Mouse (Mus musculus) CD8-positive naive resting alpha-beta T cell, adult 2 months (primary cell): ENCODE measurements around the gene Nf1.

Experiments
- DNase-seq, 2 experiments: peaks; one replicate each; pipeline ENCODE4 v3.0.0; 2022; ENCODE audit warnings: low read depth in 2 of 2, low spot score in 2 of 2

The Nf1 gene

DNA sequence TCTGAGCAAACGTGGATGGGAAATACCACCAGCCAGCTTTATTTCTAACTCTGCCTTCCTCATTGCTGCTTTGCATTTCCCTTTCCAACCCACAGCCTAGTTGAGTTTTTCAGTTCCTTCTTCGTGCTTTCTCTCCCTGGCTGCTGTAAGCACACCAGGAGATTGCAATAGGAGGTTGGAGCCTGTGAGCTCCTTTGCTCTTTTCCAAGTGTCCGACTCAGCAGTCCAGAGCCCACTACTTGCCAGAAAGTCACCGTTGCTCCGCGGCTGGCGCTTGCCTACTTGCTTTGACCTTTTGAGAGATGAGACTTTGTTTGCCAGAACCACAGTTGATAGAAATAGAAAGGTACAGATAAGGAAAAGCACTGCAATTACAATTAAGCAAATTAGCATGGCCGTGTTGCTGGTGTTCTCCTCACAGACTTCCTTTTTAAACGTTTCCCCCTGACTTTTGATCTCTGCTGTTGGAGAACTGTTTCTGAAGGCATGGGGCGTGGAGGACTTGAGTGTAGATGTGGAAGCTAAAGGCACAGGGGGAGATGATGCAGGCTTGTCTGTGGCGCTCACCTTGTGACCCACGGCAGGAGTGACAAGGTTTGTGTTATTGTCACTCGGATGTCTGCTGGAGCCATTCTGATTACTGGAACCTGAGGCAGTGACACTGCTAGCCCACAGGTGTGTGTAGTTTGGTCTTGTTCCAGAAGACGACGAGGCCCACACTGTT, 187.7 kb downstream of the Nf1 start:
- no peak for DNase-seq

DNA sequence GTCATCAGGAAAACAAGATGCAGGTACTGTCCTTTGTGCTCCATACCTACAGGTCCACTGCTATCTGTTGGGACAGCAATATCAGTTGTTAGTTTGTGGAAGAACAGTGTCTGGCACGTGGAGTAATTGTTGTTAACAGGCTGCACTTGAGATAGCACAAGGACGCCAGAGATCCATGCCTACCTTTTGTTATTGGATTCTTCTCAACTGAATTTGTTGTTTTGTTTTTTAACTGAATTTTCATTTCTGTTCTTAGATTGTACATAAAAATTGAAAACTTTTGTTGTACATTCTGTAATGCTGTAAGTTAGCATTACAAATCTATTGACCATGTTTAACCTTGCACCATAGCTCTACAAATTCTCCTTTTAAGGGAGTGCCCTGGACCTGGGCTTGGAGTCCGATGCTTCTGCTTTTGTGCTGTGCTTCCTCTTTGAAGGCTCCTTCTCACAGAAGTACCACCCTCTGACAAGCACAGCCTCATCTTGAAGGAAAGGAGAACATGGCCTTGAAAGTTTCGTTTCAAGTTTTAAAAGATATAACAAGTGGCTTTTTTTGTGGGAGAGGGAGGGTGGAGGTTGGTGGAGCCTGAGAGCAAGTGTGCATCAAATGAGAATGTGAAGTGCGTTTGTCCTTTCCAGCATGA, 188.4 kb downstream of the Nf1 start:
- DNase-seq = peak in 1 of 2 experiments; percentile 28

GRCm38 (mm10) chr11:79528601-79529000, 189.1 kb downstream of the Nf1 start:
- no peak for DNase-seq

- no peak for DNase-seq
These were observed 189.7 kb downstream of the Nf1 start for GRCm38 (mm10) chr11:79529226-79529625.

DNA sequence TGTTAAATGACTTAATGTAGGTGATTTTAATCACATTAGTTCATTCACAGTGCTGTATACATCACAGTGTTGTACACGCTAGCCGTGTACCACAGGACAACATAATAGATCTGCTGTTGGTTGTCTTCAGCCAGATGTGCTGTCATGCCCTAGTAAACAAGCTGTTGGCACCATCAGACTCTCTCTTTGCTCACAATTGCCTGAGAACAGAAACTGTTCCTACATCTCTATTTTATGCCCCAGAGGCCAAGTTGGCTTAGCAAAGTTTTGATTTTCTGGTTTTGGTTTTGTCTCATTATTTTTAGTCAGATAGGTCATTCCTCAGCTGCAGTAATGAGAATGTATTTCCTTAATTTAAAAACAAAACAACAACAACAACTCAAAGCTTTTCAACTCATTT, 190.2 kb downstream of the Nf1 start:
- no peak for DNase-seq

DNA sequence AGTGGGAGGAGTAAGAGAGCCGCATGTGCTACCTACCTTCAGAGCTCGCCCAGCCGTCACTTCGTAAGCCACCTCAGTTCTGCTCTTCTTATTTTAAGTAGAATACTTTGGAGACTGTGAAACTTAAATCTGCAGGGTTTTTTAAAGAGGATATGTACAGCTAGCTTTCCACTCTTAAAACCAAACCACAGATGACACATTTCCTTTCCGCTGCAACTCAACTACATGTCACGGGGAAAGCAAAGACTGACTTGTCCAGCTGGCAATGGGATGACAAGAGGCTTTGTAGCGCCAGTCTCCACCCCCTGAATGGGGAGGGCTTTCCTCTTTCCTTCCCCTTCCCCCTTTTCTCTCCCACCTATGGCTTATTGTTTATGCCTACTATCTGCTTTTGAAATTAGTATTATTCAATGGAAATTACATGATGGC, 190.9 kb downstream of the Nf1 start, which contains the start of the genes Evi2 and Evi2a:
Gene Evi2 (minus strand): TSS at position 257 of the 429 bp plus-strand sequence.
Gene Evi2a (minus strand): TSS at position 277 of the 429 bp plus-strand sequence.
- DNase-seq = peak; percentile 60 to 69

- peak; percentile 22 to 28 for DNase-seq
These were observed 191.3 kb downstream of the Nf1 start for GRCm38 (mm10) chr11:79530774-79531173.

DNA sequence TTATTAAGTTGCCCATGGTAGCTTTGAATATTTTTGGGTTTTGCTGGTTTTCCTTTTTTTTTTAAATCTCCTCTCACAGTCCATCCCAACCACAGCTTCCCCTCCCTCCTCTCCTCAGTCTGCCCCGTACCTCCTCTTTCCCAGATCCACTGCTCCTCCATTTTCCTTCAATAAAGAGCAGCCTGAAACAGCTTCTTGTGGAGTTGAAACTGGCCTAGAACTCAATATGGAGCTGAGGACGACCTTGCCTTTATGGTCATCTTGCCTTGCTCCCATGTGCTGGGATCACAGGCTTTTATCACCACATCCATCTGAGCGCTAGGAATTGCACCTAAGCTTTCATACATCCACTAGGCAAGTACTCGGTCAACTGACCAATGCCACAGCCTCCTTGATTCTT, 192.0 kb downstream of the Nf1 start:
- DNase-seq = no peak

GRCm38 (mm10) chr11:79533311-79533710, 193.8 kb downstream of the Nf1 start:
- no peak for DNase-seq

- DNase-seq = no peak
These were observed 194.6 kb downstream of the Nf1 start for GRCm38 (mm10) chr11:79533950-79534690.

- DNase-seq = no peak
These were observed 196.1 kb downstream of the Nf1 start for GRCm38 (mm10) chr11:79535554-79535953.

GRCm38 (mm10) chr11:79536293-79536692, 196.8 kb downstream of the Nf1 start:
- no peak for DNase-seq

GRCm38 (mm10) chr11:79552622-79553021, 213.1 kb downstream of the Nf1 start:
- DNase-seq = no peak

DNA sequence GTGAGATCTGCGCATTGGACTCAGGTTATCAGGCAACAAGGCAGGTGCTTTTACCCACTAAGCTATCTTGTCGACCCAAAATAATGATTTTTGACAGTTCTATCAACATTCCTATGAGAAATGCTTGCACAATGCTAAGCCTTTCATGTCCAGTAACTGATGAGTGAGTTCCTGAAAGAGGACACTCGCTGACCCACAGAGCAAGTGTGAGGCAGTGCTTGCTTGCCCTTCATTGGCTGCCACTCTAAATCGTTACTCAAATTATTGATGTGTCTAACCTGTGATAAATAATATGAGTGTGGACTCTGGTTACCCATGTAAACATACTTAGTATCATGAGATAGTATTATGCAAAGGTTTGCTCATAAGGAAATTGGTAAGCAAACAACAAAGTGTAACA, 221.0 kb downstream of the Nf1 start:
- no peak for DNase-seq

DNA sequence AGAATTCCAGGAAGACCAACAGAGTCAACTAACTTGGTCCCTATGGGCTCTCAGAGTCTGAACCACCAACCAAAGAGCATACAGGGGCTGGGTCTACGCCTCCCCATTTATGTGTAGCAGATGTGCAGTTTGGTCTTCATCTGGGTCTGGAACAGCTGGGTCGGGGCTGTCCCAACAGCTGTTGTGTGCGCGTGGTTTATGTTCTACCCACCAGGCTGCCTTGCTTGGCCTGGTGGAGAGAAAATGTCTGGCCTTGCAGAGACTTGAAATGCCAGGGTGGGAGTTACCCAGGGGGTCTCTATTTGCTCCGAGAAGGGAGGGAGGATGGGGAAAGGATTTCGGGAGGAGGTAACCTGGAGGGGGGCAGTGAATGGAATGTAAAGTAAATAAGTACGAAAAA, 224.0 kb downstream of the Nf1 start:
- DNase-seq = no peak

DNA sequence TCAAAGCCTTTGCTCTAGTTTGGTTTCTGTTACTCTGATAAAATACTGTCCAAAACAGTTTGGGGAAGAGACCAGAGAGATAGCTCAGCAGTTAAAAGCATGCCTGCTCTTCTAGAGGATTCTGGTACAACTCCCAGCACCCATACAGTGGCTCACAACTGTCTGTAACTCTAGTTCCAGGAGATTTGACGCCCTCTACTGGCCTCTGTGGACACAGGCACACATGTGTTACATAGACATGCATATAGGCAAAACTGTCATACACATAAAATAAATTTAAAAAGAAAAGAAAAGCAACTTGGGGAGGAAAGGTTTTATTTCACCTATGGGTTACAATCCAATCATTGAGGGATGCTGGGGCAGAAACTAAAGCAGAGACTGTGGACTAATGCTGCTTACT, 227.5 kb downstream of the Nf1 start:
- DNase-seq = no peak

GRCm38 (mm10) chr11:79568197-79568911, 228.9 kb downstream of the Nf1 start:
- no peak for DNase-seq

DNA sequence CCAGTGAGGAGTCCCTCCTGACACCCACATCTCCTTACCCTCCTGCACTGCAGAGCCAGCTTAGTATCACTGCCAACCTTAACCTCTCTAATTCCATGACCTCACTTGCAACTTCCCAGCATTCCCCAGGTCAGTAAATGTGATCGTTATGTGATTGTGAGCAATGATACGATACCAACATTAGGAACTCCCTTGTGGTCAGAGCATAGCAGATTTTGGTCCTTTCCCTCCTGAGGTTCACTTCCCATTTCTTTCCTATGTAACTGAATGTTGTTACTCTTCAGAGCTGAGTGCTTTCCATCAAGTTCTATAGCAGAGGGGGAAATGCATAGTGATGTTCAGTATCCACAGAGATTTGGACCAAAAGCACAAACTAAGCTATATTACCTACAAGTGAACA, 230.8 kb downstream of the Nf1 start:
- DNase-seq = no peak

DNA sequence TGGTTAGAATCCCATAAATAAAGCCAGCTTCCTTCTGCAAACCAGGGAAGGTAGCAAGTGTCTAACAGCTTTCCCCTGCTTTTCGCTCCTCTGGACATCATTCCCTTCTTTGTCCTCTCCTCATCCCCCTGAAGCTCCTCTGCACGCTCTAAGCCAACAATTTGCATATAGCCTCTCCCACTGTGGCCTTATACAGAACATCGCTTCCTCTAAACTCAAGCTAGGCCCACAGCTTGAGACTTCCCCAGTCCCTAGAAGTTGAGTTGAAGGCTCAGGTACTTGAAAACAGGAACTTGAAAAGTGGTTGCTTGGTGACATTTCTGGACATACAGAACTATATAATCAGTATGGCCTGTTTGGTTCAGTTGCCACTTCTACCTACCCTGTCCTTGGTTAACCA, 234.3 kb downstream of the Nf1 start:
- no peak for DNase-seq

- no peak for DNase-seq
These were observed 236.0 kb downstream of the Nf1 start for GRCm38 (mm10) chr11:79575383-79576073.

DNA sequence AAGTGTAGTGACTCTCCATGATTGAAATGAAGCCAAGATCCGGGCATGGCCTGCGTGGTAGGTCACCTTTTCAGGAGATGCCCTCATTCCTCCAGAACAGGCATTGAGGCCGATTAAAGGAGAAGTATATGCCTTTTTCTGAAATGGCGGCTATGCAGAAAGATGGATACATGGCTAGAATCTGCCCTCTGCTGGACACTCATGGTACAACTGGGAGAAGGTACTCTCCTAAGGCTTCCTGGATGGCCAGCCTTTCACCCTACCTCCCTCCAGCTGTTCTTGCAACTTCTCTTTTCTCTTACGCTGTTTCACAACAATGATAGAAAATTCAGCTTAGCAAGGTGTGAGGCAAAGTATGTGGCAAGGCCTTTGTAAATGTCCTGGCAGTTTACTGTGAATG, 238.2 kb downstream of the Nf1 start:
- DNase-seq = peak; percentile 76 to 86
